Mouse (Mus musculus) gastrocnemius, adult 18-20 months (tissue): ENCODE measurements around the gene Pcsk2. TPM values are rescaled to one million over a fixed set of nuclear protein-coding genes. Genes with fewer than 3 reads are reported as not detected.

Source experiments
- DNase-seq: peaks from one replicate; pipeline ENCODE4 v3.0.0; 2021; ENCODE audit warnings: low spot score
- total RNA-seq, 2 experiments: library from RNA; stranded (reverse); gene quantifications; 2 replicates each; pipeline ENCODE4 v1.2.3; 2021

The Pcsk2 gene
- total RNA-seq, 2 experiments from 2014 or later: 0.05 TPM; not detected in 1

DNA sequence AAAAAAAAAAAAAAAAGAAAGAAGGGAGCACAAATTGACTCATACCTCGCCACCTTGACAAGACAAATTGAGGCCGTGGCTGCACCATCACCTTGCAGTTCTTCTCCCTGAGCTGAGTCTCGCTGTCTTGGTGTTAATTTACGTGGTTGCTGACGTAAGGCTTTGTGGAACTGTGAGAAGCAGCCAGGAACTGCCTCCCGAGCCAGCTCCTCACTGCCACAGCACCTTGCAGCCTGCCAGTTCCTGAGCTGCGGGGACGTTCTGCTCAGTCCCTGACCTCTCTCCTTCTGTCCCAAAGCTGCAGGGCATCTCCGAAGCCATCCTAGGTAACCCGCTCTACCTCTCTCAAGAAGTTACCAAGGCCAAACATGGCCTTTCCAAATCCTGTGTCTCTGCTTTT lies 186.5 kb downstream of the Pcsk2 start:
- DNase-seq: no peak

DNA sequence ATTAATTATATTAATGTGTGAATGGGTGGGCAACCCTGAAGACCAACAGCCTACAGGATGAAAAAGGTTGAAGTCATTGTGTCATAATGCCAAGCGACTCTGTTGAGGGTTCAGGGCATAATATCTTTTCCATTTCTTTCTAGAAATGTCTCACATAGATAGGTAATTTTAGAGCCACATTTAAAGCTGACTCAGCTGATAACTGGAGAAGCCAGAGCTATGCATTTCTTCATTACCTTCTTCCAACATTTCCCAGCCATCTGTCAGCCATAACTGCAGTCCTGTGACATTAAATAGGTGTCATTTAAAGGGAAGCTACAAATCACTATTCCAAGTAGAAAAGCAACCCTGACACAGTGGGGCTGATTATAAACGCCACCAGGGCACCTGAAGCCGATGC lies 189.5 kb downstream of the Pcsk2 start:
- no peak for DNase-seq

- no peak for DNase-seq
Measured at GRCm38 (mm10) chr2:143739475-143740226, 193.7 kb downstream of the Pcsk2 start.

- no peak for DNase-seq
Measured at GRCm38 (mm10) chr2:143742436-143742835, 196.5 kb downstream of the Pcsk2 start.

DNA sequence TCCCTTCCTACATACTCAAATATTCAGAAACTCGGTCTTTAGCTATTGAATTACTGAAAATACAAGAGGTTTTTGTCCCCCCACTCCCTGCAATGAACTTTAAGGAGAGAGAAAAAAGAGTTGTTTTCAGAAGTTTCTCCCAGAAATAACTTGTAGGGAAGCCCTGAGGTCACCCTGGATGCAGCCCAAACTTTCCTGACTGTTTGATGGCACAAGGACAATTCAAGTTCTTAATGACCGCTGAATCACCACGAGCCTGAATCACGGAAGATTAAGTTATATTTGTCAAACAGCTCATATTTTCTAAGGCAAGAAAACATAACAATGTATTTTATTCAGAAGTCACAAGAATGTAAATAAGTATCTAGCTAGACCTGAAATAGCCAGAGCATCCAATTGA lies 197.1 kb downstream of the Pcsk2 start:
- no peak for DNase-seq

- DNase-seq: no peak
Measured at GRCm38 (mm10) chr2:143752051-143752788, 206.3 kb downstream of the Pcsk2 start.

DNA sequence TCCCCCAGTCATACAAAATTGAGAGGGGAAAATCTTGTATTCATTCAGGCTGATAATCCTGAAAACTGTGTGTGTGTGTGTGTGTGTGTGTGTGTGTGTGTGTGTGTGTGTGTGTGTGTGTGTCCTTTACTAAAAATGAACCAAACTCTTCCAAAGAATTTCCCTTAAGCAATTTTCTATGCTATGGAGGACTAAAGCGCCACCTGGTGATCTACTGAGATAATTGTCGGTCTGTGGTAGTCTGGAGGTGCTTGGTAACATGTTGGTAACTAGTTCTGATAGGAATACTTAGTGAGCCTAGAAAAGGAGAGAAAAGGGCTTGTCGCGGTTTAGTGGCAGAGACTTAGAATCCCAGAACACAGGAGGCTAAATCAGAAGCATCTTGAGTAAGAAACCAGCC lies 230.5 kb downstream of the Pcsk2 start:
- no peak for DNase-seq

GRCm38 (mm10) chr2:143780310-143780709 lies 234.4 kb downstream of the Pcsk2 start:
- DNase-seq: no peak

- DNase-seq: no peak
Measured at GRCm38 (mm10) chr2:143789911-143790310, 244.0 kb downstream of the Pcsk2 start.

DNA sequence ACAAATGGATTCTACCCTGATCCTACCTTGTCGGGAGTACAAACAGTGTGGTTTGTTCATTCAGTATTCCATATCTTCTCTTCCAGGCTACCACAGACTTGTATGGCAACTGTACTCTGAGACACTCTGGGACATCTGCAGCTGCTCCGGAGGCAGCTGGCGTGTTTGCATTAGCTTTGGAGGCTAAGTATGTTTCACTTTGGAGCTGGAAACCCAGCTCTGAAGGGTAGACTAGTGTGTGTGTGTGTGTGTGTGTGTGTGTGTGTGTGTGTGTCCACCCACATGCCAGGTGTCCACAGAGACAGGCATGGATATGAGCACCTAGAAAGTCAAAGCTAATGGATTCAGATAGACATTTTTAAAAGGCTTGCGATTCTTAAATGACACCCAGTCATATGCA lies 249.9 kb downstream of the Pcsk2 start:
- DNase-seq: no peak

DNA sequence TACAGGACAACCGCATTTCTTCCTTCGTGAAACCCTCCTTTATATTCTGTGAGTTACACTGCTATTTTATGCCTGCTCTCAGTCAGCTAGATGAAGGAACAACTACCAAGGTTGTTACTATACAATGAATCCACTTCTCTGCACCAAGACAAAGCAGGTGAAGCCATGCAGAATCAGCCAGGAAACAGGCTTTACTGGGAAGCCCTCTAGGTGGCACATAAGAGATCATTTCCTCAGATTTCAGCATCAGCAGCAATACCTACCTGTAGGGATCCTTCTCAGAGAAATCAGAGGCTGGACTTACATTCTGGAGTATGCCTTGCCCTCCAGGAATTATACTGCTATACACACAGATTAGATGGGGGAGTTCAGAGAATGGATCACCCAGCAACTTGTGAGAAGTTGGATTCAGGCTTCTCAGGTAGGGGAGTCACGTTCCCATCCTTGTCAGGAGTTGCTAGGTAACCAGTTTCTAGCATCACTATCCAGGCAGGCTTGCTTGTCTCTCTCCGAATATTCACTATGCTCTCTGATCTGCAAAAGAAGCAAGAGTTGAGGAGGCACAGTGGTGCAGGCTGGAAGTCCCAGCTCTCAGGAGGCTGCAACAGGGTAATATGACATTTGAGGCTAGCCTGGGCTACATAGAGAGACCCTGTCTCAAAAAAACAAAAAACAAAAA lies 250.5 kb downstream of the Pcsk2 start:
- DNase-seq: no peak

DNA sequence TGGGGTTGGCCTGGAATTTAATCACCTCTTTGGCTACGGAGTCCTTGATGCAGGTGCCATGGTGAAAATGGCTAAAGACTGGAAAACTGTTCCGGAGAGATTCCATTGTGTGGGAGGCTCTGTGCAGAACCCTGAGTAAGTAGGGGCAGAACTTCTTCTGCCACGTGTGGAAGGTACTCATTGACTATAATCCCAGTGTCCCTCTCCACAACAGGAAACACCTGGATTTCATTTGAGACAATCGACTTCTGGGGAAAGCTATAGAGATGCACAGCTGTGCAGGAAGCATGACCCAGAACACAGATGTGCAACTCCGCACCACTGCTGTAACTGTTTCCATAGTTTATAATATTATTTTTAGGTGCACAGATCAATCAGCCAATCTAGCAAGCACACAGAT lies 255.1 kb downstream of the Pcsk2 start:
- DNase-seq: no peak

- no peak for DNase-seq
Measured at GRCm38 (mm10) chr2:143806140-143806923, 260.4 kb downstream of the Pcsk2 start.

DNA sequence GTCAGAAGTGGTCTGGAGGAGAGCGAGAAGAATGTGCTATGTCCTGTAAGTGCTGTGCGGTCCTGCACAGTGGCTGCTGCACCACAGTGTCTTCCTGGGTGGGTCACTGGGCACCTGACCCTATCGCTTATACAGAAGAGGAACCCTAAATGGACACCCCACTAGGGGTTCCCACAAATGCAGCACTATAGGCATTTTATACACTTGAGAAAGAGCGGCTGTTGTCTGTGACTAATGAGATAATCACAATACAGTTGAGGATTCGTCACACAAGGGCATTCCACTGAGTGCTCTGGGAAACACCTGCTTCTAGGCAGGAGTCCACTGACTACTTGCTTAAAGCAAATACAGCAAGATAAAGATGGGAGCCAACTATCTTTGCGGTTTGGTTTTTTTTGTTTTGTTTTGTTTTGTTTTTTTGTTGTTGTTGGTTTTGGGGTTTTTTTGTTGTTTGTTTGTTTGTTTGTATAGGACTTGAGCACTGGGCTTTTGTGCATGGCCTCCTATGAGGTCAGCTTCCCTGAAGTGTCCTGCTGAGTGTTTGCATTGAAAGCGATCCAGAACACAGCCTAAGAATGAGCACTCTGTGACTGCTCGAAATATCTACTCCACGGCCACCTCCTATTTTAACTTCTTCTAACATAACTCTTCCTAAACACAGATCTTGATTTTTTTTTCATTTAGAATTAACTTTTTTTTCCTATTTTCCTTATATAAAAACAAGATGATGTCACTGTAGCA lies 261.1 kb downstream of the Pcsk2 start:
- DNase-seq: no peak

DNA sequence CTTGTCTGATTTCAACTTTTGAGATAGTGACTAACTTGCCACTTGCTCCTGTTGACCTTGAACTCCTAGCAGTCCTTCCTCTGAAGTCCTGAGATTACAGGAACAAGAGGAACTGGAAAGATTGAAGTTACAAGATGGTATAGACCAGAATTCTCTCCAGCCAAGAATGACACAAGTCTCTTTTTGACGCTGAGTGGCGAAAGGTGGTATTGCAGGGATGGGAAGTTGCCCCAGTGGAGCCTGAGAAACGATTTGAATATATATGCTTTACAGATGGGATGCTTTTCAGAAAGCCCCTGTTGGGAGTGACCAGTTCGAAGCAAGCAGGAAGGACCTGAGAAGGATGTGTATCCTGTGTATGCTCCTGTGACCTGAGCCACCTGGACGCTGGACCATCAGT lies 262.8 kb downstream of the Pcsk2 start:
- no peak for DNase-seq

DNA sequence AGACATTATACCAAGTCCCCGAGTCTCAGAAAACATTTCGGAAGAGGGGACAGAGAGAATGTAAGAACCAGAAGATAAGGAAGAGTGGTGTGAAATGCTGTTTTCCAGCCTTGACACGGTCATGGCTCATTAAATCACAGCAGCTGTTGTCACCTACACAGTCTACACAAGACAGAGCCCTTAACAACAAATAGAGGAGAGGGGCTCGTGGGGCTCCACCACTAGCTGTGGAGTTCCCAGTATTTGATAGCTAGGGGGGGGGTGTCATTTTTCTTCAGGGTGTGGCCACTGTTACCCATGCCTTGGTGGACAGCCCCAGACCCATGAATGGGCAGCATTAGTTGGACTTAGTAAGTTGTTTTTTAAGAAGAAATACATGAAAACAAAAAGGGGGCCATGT lies 266.3 kb downstream of the Pcsk2 start:
- DNase-seq: no peak

DNA sequence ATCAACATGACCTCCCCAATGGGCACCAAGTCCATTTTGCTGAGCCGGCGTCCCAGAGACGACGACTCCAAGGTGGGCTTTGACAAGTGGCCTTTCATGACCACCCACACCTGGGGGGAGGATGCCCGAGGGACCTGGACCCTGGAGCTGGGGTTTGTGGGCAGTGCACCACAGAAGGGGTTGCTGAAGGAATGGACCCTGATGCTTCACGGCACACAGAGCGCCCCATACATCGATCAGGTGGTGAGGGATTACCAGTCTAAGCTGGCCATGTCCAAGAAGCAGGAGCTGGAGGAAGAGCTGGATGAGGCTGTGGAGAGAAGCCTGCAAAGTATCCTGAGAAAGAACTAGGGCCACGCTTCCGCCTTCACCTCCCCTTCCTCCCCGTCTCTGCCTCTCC lies 267.5 kb downstream of the Pcsk2 start:
- DNase-seq: no peak

DNA sequence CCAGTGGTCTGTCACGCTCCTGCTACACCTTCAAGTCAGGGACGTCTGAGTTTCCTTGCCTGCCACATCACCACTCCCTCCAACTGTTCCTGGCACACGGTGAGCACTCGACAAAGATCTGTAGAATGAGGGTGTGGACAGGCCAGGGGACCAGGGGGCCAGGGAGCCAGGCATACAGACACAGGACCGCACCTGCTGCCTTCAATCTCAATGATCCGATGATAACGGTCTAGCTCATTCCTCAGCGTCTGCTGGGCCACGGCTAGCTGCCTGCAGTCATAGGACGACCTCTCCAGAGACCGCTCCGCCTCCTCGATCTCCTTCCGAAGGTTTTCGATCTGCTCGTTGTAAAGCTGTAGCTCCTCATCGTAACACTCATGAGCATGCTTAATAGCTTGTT lies 285.7 kb downstream of the Pcsk2 start:
- no peak for DNase-seq

DNA sequence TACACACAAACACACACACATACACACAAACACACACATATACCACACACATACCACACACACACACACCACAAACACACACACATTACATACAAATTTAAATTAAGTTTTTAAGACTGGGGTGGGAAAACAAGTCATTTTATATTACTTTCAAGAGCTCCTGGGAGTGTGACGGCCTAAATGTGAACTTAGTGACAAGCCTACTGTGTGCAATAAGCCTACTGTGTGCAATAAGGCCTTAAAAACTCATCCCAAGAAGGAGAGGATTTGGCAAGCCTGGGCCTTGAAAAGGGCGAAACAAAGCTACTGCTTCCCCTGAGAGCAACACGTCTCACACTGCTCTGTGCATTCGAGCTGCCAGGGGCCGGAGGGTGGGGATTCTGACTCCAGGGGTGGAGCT lies 286.8 kb downstream of the Pcsk2 start:
- no peak for DNase-seq

- no peak for DNase-seq
Measured at GRCm38 (mm10) chr2:143834082-143834481, 288.1 kb downstream of the Pcsk2 start.

GRCm38 (mm10) chr2:143835820-143836219 lies 289.9 kb downstream of the Pcsk2 start:
- no peak for DNase-seq
